Mouse (Mus musculus): ENCODE data around the gene Hbq1b.
"Not testable (repeated sequence)": the region's sequence is repeated elsewhere in the genome, so short reads cannot be mapped to it uniquely, and the experiment has no call there.

Hbq1b gene

GRCm38 (mm10) chr11:32267964-32268363 lies 18.8 kb upstream of the Hbq1b start:
- no peak for DNase-seq (ENCODE audit: low spot score)

DNA sequence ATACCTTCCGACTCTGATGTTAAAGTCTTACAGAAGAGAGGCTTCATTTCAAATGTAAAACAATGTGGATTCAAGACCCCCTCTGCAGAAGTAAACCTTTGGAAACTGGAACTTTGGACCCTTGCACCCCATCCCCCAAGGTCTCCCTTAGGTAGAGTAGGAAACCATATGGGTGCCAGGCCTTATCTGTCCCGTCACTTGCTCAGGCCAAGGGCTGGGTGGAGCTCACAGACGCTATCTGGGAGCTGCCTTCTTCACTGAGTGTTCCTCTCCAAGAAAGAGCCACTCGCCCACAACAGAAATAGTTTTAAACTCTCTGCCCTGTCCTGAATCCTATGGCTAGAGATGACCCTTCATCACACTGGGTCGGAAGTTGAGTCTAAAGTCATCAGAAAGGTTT lies 17.8 kb upstream of the Hbq1b start:
- no peak for DNase-seq (ENCODE audit: low spot score)

- no peak for DNase-seq (ENCODE audit: low spot score)
Observed at GRCm38 (mm10) chr11:32271178-32271577, 15.6 kb upstream of the Hbq1b start.

- DNase-seq (ENCODE audit: low spot score): no peak
Observed at GRCm38 (mm10) chr11:32276347-32276746, 10.4 kb upstream of the Hbq1b start, which contains the start of gene Hba-x. TSS of gene Hba-x (plus strand) at chr11:32276400.

DNA sequence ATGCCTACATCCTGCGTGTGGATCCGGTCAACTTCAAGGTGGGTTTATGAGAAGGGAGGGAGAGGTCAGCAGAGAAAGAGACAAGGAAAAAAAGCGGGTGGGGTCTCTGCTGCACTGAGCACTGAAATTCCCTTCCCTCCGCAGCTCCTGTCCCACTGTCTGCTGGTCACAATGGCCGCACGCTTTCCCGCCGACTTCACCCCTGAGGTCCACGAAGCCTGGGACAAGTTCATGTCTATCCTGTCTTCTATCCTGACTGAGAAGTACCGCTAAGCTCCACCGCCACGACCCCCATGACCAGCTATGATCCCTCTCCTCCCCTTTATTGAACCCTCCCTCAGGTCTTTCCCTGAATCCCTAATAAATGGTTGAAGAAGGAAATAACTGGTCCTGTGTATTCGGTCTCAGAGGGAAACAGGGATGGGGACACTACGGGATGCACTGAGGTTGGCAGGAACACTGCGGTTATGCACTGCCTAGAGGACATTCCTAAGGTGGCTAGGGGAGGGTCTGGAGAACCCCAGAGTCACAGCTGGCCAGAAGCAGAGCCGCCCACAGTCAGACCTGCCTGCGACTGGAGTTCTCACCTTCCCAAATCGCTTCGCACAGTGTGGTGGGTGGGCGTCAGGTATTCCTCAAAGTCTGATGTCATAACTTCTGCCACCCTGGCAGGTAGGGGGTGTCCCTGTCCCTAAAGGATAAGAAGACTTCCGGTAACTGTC lies 8.9 kb upstream of the Hbq1b start:
- no peak for DNase-seq (ENCODE audit: low spot score)

DNA sequence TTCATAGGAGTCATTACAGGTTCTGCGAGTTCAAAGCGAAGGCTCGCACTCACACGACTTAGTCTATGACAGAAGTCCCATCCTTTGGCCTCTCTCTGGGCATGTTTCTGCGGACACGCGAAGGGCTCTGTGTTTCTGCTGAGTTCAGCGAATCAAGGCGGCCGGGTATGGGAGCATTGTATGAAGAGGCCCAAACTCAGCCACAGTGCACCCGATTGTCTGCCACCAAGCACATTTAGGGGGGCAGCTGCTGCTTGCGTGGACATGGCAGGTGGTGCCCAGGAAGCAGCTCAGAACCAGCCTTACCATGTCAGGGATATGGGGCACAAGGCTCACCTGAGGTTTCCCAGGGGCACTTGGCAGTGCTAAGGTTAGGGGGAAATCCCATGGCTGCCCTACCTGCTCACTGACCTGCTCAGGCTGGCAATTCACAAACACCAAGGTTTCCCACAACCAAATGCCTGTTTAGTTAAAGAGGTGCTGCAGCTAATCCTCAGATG lies 8.3 kb upstream of the Hbq1b start:
- DNase-seq (ENCODE audit: low spot score): no peak

DNA sequence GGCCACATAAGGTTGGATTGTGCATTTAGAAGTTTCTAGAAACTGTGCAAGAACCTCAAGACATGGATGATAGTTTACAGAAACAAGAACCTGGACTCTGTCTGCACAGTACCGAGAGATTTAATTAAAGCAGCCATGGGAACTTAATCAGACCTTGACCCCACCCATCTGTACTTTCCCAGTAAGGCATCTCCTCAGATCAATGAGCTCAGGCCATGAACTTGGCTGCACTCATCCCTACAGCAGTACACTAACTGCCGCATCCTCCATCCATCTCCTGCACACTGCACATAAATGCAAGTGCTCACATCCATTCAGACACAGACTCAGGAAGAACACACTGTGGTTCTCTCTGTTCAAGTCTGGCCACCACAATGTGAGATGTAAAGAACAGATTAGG lies 6.1 kb upstream of the Hbq1b start:
- no peak for DNase-seq (ENCODE audit: low spot score)

DNA sequence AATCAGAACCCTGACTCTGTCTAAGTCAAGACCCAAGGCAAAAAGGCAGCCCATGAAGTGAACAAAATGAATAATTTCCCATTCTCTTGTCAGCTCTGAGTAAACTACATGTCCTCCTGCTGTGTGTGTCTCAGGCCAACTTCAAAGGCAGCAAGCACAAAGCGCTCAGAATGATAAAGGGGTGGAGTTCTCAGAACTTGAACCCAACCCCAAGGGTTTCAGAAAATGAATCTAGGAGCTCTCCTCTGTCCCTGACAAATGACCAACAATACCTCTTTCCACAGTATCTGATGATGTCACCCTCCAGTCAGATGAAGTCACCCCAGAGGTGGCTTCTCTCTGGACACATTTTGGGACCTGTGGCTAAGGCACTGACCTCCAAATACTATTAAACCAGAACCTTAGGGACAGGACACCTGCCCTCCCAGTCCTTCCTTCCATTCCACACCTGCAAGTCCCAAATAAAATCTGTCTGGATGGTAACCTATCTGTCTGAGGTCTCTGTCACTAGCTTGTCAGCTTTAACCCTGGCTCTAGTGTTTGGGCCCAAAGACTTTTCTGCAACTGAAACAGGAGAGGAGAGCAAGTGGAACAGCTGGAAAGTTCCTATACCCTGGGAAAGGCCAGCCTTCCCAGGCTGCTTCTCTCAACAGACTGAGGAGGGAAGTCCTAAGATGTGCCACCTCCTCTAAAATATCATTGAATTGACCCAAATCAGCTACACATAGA lies 5.2 kb upstream of the Hbq1b start:
- no peak for DNase-seq (ENCODE audit: low spot score)

DNA sequence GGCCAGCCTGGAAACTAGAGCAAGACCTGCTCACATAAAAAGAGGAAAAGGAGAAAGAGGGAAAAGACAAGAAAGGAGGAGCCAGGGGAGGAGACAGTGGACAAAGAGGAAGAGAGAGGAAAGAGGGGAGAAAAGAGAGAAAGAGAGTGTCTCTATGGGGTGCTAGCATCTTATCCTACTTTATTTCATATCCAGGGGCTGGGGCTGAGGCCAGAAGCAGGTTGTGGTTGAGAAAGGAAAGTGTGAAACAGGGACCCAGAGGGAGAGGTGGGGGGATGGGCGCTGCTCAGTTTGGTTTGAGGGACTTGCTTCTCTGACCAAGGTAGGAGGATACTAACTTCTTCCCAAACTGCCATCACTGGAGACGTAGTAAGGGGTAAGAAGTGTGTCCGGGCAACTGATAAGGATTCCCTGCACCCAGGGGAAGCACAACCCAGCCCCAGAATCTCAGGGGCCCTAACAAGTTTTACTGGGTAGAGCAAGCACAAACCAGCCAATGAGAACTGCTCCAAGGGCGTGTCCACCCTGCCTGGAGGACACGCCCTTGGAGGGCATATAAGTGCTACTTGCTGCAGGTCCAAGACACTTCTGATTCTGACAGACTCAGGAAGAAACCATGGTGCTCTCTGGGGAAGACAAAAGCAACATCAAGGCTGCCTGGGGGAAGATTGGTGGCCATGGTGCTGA lies 3.5 kb upstream of the Hbq1b start, which contains the start of gene Hba-a1:
TSS of gene Hba-a1 (plus strand) at position 421 of the 687 bp plus-strand sequence.
- DNase-seq (ENCODE audit: low spot score): not testable (repeated sequence)

DNA sequence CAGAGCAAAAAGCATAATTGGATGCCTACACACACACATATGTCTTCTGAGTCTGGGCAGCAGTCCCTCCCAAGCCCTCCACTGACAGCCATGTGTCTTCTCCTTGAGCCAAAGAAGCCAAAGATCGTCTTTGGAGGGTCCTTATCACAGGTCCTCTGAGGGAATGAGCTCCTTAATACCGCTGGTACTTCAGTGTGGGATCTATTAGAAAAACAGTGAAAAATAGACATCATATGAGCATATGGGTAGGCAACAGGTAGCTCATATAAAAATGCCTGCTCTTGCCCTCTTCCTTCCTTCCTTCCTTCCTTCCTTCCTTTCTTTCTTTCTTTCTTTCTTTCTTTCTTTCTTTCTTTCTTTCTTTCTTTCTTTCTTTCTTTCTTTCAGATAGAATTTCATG lies 2.2 kb upstream of the Hbq1b start:
- DNase-seq (ENCODE audit: low spot score): not testable (repeated sequence)

- DNase-seq (ENCODE audit: low spot score): no peak
Observed at GRCm38 (mm10) chr11:32285031-32285775, 1.6 kb upstream of the Hbq1b start.

DNA sequence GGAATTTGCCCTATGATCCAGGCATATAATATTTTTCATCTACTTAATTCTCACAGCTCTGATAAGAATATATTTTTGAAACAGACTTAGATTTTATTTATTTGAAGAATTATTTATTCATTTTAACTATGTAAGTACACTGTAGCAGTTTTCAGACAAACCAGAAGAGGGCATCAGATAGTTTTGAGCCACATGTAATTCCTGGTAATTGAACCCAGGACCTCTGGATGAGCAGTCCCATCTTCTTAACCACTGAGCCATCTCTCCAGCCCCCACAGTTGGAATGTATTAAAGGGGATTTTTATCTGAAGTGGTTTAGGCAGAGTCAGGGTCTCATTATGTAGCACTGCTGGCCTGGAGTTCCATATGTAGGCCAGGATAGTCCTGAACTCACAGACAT lies 878 bp upstream of the Hbq1b start:
- DNase-seq (ENCODE audit: low spot score): not testable (repeated sequence)

DNA sequence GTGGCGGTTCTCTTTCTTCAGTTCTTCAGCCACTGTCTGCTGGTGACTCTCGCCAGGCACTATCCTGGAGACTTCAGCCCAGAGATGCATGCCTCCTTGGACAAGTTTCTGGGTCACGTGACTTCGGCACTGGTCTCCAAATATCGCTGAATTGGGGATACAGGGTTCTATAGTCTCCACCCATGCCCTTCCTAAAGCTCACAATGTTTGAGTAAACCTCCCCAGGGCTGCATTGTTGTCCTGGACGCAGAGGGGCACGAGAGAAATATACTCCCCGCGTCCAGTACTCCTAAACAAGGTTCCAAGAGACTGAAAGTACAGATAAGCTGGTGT lies 694 bp downstream of the Hbq1b start:
- DNase-seq (ENCODE audit: low spot score): no peak

GRCm38 (mm10) chr11:32292819-32293218 lies 6.1 kb downstream of the Hbq1b start:
- DNase-seq (ENCODE audit: low spot score): not testable (repeated sequence)

GRCm38 (mm10) chr11:32293479-32293878 lies 6.7 kb downstream of the Hbq1b start:
- DNase-seq (ENCODE audit: low spot score): not testable (repeated sequence)

DNA sequence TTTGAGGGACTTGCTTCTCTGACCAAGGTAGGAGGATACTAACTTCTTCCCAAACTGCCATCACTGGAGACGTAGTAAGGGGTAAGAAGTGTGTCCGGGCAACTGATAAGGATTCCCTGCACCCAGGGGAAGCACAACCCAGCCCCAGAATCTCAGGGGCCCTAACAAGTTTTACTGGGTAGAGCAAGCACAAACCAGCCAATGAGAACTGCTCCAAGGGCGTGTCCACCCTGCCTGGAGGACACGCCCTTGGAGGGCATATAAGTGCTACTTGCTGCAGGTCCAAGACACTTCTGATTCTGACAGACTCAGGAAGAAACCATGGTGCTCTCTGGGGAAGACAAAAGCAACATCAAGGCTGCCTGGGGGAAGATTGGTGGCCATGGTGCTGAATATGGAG lies 9.4 kb downstream of the Hbq1b start, which contains the start of gene Hba-a2:
TSS of gene Hba-a2 (plus strand) at position 287 of the 400 bp plus-strand sequence.
- not testable (repeated sequence) for DNase-seq (ENCODE audit: low spot score)

- not testable (repeated sequence) for DNase-seq (ENCODE audit: low spot score)
Observed at GRCm38 (mm10) chr11:32297417-32297816, 10.7 kb downstream of the Hbq1b start.

- DNase-seq (ENCODE audit: low spot score): no peak
Observed at GRCm38 (mm10) chr11:32297866-32298531, 11.2 kb downstream of the Hbq1b start.

DNA sequence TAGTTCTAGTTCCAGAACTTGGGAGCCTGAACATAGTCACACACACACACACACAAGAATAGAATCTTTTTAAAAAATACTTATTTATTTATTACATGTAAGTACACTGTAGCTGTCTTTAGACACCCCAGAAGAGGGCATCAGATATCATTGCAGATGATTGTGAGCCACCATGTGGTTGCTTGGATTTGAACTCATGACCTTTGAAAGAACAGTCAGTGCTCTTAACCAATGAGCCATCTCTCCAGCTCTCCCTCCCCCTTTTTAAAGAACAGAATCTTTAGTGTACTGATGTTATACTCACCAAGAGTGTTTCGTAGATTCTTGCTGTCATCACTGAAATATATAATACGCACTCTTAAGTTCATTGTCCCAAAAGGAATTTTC lies 11.8 kb downstream of the Hbq1b start:
- no peak for DNase-seq (ENCODE audit: low spot score)

DNA sequence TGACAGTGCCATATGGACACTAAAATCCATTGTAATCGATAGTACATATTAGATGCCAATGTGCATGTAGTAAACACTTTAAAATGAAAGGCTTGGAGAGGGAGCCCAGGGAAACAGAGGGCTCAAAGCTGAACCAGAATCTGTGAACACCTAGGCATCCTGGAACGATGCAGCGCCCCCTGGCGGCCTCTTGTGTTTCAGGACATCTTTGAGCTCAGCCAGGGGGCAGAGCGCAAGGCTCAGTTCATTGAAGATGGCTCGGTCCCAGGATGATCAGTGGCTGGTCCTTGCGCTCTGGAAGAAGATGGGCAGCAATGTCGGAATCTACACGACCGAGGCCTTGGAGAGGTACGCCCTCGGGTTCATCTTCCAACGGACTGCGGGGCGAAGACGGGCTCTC lies 13.1 kb downstream of the Hbq1b start, which contains the start of gene Hbq1a:
TSS of gene Hbq1a (plus strand) at position 205 of the 400 bp plus-strand sequence.
- peak; percentile 52 for DNase-seq (ENCODE audit: low spot score)
